Mouse (Mus musculus) liver, adult 2 months (tissue): ENCODE measurements at regions not wholly inside any gene's neighbourhood (a gene's known extent, or its start where the extent isn't known, plus 50 kb on each side); places are given as distances from the start of the nearest gene placed in this dataset.

Experiments
- CTCF ChIP-seq: fragments of 200-500 bp; IDR thresholded peaks from 2 replicates; pipeline ENCODE4 v1.5.1; 2011; ENCODE audit warnings: low read depth, low read length, control low read depth
- POLR2A ChIP-seq: fragments of 200-500 bp; IDR thresholded peaks from 2 replicates; pipeline ENCODE4 v1.6.1; 2011; ENCODE audit warnings: low read length, control low read depth; ENCODE audit not compliant: insufficient read depth; ENCODE audit errors: extremely low read depth

DNA sequence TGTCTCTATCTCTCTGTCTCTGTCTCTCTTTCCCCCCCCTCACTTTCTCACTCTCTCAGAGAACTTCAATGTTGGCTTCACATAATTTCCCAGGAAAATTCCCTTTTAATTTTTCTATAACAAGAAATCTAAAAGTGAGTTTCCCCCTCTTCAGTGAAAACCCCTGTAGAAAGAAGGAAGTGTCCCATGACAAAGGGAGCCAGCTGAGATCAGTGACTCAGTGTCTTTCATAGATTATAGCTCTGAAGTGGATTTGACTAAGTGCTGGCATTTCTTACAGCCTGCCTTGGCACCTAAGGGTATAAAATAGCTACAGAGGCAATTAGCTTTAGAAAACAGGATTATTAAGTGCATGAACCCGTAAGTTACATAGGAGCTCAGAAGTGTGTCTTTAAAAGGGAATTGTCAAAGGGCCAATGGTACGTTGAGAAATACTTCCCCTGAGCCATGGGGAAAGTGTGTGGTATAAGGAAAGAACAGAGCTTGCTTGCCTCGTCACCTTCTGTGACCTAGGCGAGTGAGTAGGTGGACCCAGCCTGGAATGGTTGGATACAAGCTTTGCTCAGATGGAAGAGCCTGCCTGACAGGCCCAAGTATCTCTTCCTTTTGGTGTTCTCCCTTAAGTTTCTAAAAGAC, 137.3 kb upstream of the Prdm1 start:
- no peak for TF ChIP-seq CTCF
- TF ChIP-seq POLR2A: no peak
